Comparison of ENCODE assay signal across 19 mouse cellular contexts in genomic region chr11:115634109-115634508, GRCm38 (mm10). TPM values are rescaled to one million over a fixed set of nuclear protein-coding genes. Genes with fewer than 3 reads are reported as not detected.
DNase-seq lines count a peak whose midpoint lies in the region; ATAC-seq and TF ChIP-seq lines count a peak whose summit lies in the region.
"Had no signal": no experiment of that assay in that cellular context is flagged by ENCODE, and none has a peak within 500 bp of the region (broad histone marks: within the 10 kb centered on the region; RNA-seq: fewer than 3 reads in every experiment).

No protein-coding gene starts in this region.

- H3K4me3 ChIP-seq in neural tube, embryonic 15.5 days (replicated peaks): no peak overlapping the region
- H3K4me3 ChIP-seq in forebrain, embryonic 16.5 days (replicated peaks; ENCODE audit: low read length): no peak overlapping the region
- H3K4me3 ChIP-seq: forebrain, embryonic 12.5 days; limb, embryonic 15.5 days; megakaryocyte, embryonic 14.5 days had no signal

- H3K36me3 ChIP-seq in neural tube, embryonic 15.5 days: no peaks in the 10 kb centered on the region
- H3K36me3 ChIP-seq in splenic B cell, adult 2 months (ENCODE audit: control insufficient read depth, insufficient read depth, low read length, poor library complexity, severe bottlenecking): no peaks in the 10 kb centered on the region
- no peaks in the 10 kb centered on the region for H3K36me3 ChIP-seq in forebrain, embryonic 16.5 days (ENCODE audit: control insufficient read depth, insufficient read depth)
- H3K36me3 ChIP-seq: forebrain, embryonic 12.5 days; limb, embryonic 15.5 days had no signal

- no peak overlapping the region for H3K4me2 ChIP-seq in neural tube, embryonic 15.5 days
- H3K4me2 ChIP-seq in forebrain, embryonic 16.5 days (ENCODE audit: low read length): no peak overlapping the region
- H3K4me2 ChIP-seq: forebrain, embryonic 12.5 days; limb, embryonic 15.5 days had no signal

- intact Hi-C loops in heart, postnatal 10 days (cut with DNase I): no loop called here

- no peak for TF ChIP-seq POLR2A in brain, embryonic 14.5 days (IDR thresholded peaks at IDR 0.05; ENCODE audit: borderline replicate concordance, extremely low read depth, insufficient read depth, insufficient read length, poor library complexity, severe bottlenecking)

- H3K9me3 ChIP-seq in neural tube, embryonic 15.5 days (replicated peaks): no peaks in the 10 kb centered on the region
- no peaks in the 10 kb centered on the region for H3K9me3 ChIP-seq in forebrain, embryonic 16.5 days (ENCODE audit: control insufficient read depth, low read length)
- H3K9me3 ChIP-seq: forebrain, embryonic 12.5 days; limb, embryonic 15.5 days; megakaryocyte, embryonic 14.5 days had no signal

- no peak overlapping the region for H3K27ac ChIP-seq in neural tube, embryonic 15.5 days (replicated peaks)
- no peak overlapping the region for H3K27ac ChIP-seq in forebrain, embryonic 16.5 days (ENCODE audit: low read length)
- H3K27ac ChIP-seq: forebrain, embryonic 12.5 days; hindbrain, postnatal 0 days; limb, embryonic 15.5 days had no signal

- no peak for TF ChIP-seq CTCF in brain, embryonic 14.5 days (IDR thresholded peaks at IDR 0.05; ENCODE audit: borderline replicate concordance, extremely low read depth, insufficient read depth, insufficient read length)

- DNase-seq in heart, postnatal 10 days: peak; percentile 30 to 40
- DNase-seq in heart, adult 9 months (ENCODE audit: low spot score in 2 of 2): no peak
- DNase-seq in neural tube, embryonic 10.5 days (ENCODE audit: extremely low spot score, low spot score): peak; percentile 27
- DNase-seq in brain, embryonic 14.5 days (ENCODE audit: low read depth): peak; percentile 30
- DNase-seq in splenic B cell, adult 2 months (ENCODE audit: low read depth, low spot score): peak; percentile 32
- no peak for DNase-seq in frontal cortex, postnatal 25 days (ENCODE audit: low spot score in 2 of 2)
- DNase-seq: cerebellum, adult 11-12 months; cerebellum, postnatal 36 days; gastrocnemius, postnatal 36 days; kidney, adult 2 months; layer of hippocampus, postnatal 36 days; right cerebral cortex, postnatal 4 days; thymus, adult 18-20 months had no signal

- no peak overlapping the region for H3K9ac ChIP-seq in neural tube, embryonic 15.5 days (replicated peaks)
- H3K9ac ChIP-seq in forebrain, embryonic 16.5 days (replicated peaks; ENCODE audit: low read depth, low read length): no peak overlapping the region
- H3K9ac ChIP-seq: forebrain, embryonic 12.5 days; limb, embryonic 15.5 days had no signal

- no peak for ATAC-seq in neural tube, embryonic 15.5 days (ENCODE audit: low FRiP score)
- ATAC-seq in forebrain, embryonic 16.5 days: no peak
- ATAC-seq: hindbrain, postnatal 0 days had no signal

- 86% methylated on average over 3 of the region's 4 CpGs for WGBS in neural tube, embryonic 15.5 days
- 84% methylated on average over 4 of the region's 4 CpGs for WGBS in forebrain, embryonic 16.5 days

- no peaks in the 10 kb centered on the region for H3K4me1 ChIP-seq in neural tube, embryonic 15.5 days
- H3K4me1 ChIP-seq in forebrain, embryonic 16.5 days (replicated peaks; ENCODE audit: control insufficient read depth, insufficient read depth, low read length): no peaks in the 10 kb centered on the region
- H3K4me1 ChIP-seq: forebrain, embryonic 12.5 days had no signal

- H3K27me3 ChIP-seq in neural tube, embryonic 15.5 days (replicated peaks): no peaks in the 10 kb centered on the region
- H3K27me3 ChIP-seq in splenic B cell, adult 2 months (ENCODE audit: control insufficient read depth, insufficient read depth, low read length, poor library complexity, severe bottlenecking): no peaks in the 10 kb centered on the region
- H3K27me3 ChIP-seq in forebrain, embryonic 16.5 days (replicated peaks; ENCODE audit: control insufficient read depth, insufficient read depth, low read length): no peaks in the 10 kb centered on the region
- H3K27me3 ChIP-seq: forebrain, embryonic 12.5 days; limb, embryonic 15.5 days; megakaryocyte, embryonic 14.5 days had no signal

RNA-seq across cellular contexts. Expression of gene Slc25a19, which starts 6.0 kb away (rescaled TPM):
- 10 to 100 TPM; 40.3 to 41.1 TPM for total RNA-seq in heart, postnatal 10 days (2021)
- 49.0 and 52.8 TPM in 2 replicates for polyA plus RNA-seq in neural tube, embryonic 15.5 days (2015; fragmentation: Nextera tagmentation; extraction: Ambion mirVana)
- polyA plus RNA-seq in brain, embryonic 14.5 days (2012; rRNA removed): 55.1 and 71.1 TPM in 2 replicates
- polyA plus RNA-seq in forebrain, embryonic 16.5 days (2015; fragmentation: Nextera tagmentation; extraction: Ambion mirVana): 57.2 and 63.0 TPM in 2 replicates

RNA-seq across cellular contexts. Expression of gene Mif4gd, which starts 21.3 kb away (rescaled TPM):
- total RNA-seq in heart, postnatal 10 days (2021): 10 to 100 TPM; 37.6 to 38.8 TPM
- 11.5 and 19.4 TPM in 2 replicates for polyA plus RNA-seq in neural tube, embryonic 15.5 days (2015; fragmentation: Nextera tagmentation; extraction: Ambion mirVana)
- 18.0 and 19.2 TPM in 2 replicates for polyA plus RNA-seq in brain, embryonic 14.5 days (2012; rRNA removed)
- 9.8 and 12.9 TPM in 2 replicates for polyA plus RNA-seq in forebrain, embryonic 16.5 days (2015; fragmentation: Nextera tagmentation; extraction: Ambion mirVana)

RNA-seq across cellular contexts. Expression of gene Gga3, which starts 30.3 kb away (rescaled TPM):
- 10 to 100 TPM; 17.9 to 21.0 TPM for total RNA-seq in heart, postnatal 10 days (2021)
- polyA plus RNA-seq in neural tube, embryonic 15.5 days (2015; fragmentation: Nextera tagmentation; extraction: Ambion mirVana): 34.6 and 35.0 TPM in 2 replicates
- 43.3 and 57.1 TPM in 2 replicates for polyA plus RNA-seq in brain, embryonic 14.5 days (2012; rRNA removed)
- 32.5 and 37.4 TPM in 2 replicates for polyA plus RNA-seq in forebrain, embryonic 16.5 days (2015; fragmentation: Nextera tagmentation; extraction: Ambion mirVana)

RNA-seq across cellular contexts. Expression of gene Mrps7, which starts 30.4 kb away (rescaled TPM):
- 10 to 100 TPM; 60.2 to 72.5 TPM for total RNA-seq in heart, postnatal 10 days (2021)
- polyA plus RNA-seq in neural tube, embryonic 15.5 days (2015; fragmentation: Nextera tagmentation; extraction: Ambion mirVana): 81.0 and 83.8 TPM in 2 replicates
- 35.5 and 36.7 TPM in 2 replicates for polyA plus RNA-seq in brain, embryonic 14.5 days (2012; rRNA removed)
- 68.0 and 76.5 TPM in 2 replicates for polyA plus RNA-seq in forebrain, embryonic 16.5 days (2015; fragmentation: Nextera tagmentation; extraction: Ambion mirVana)

Comparison
In these comparisons a context has a peak if more than half of its experiments do, and no peak if none do; other contexts are left out.
1. DNase-seq: peak in heart, postnatal 10 days (2 of 2), neural tube, embryonic 10.5 days (single experiment), brain, embryonic 14.5 days (single experiment) and splenic B cell, adult 2 months (single experiment); none in heart, adult 9 months (0 of 2) and frontal cortex, postnatal 25 days (0 of 2).